Mouse (Mus musculus): ENCODE results near the gene Crim1.

Crim1 gene

DNA sequence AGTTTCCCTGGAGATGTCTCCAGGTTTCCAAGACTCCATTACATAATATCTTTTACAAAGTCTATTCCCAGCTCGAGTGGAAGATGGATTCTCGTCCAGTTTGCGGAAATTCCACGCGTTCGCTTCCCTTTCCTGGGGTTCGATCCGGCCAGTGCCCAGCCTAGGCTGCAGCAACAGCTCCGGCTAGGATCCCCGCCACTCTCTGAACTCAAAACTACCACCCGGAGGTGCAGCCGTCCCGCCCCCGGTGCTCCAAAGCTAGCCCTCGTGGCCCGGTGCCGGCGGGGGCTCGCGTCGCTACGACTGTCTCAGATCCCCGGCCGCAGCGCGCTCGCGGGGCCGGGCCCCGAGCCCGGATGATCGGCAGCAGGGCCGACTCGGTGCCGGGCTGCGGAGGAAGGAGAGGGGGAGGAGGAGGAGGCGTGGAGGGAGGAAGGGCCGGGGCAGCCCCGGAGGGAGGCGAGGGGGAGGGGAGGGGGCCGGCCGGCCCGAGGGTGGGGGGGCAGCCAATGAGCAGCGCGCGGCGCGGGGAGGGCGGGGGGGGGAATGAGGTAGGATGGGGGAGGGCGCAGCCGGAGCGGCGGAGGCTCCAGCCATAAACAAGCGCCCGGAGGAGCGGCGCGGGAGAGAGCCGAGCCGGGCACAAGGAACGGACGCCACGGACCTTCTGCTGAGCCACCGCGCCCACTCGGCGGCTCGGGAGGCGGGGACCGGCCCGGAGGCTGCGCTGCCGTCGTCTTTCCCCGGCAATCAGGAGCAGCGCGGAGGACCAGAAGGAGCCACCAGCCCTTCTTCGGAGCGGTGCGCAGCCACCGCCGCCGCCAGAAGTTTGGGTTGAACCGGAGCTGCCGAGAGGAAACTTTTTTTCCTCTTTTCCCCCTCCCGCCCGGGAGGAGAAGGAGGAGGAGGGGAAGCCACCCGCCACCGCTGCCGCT is at the start of gene Crim1:
Gene Crim1 (plus strand): TSS at position 623 of the 935 bp plus-strand sequence.
- peak; percentile 76 for DNase-seq

DNA sequence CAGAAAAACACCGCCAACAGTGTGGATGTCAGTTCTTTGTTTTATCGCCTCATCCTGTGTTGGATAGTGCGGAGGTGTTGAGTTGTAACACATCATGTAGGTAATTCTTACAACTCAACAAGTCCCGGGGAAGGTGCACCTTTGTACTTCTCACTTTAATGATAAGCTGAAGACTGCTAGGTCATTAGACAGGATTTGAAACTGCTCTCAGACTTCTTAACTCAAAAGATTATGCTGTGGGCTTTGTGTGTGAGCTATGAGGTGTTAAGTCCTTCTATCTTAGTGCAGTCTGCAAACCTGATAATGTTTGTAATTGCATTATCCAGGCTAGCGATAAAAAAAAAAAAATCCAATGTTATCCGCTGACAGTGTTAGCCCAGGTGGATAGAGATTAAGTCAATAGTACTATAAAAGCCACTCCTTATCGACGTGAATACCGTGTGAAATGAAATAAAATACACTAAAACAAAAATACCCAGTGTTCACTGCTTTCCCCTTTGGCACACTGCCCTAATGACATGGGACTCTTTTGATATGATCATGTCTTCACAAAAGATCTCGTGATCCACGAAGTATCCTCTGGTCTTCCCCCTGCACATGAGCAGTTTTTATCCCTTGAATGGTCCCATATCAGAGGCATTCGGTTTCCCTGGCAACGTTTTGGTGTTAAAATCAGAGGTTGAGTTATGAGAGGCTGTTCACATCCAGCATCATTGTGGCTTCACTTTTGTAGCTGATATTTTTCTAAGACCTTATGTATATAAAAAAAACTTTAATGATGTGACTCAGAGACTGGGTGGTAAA is 48.4 kb upstream of the Crim1 start:
- DNase-seq: no peak

DNA sequence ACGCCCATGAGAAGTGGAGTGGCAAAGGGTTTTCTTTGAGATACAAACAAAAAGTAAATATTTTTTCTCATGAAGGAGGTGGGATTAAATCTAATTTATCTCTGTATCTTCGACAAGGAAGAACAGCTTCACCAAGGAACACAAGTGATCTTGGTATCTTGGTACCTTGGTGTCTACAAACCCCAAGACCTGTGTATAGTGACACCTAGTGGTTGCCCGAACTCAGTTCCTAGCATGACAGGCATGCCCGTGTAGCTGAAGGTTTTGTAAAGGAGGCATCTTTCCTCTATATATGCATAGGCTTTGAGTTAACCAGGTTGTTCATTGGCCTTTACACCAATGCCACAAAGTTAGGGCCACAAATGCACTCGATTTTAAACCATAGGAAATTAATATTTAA is 36.8 kb upstream of the Crim1 start:
- DNase-seq: peak; percentile 62

DNA sequence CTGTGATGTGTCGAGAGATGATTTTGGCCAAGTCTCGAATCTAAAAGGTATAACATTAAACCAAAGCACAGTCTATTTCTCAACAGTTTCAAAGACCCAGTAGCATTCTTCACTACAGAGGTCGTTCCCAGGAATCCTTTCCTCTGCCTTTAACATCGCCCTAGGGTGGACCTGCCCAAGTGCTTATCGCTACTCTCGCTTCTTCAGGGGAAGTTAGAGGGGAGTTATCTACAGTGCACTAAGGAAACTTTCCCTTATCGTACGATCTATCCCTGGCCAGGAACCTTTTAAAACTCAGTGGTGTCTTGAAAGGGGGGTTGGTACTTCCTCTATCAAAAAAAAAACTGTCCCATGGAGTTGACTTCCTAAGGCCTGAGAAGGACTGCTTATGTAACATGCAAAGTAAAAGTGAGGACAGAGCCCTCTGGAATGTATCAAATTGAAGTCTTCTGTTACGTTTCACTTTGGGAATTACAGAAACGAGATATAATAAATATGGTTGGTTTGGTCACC is 36.3 kb upstream of the Crim1 start:
- no peak for DNase-seq

DNA sequence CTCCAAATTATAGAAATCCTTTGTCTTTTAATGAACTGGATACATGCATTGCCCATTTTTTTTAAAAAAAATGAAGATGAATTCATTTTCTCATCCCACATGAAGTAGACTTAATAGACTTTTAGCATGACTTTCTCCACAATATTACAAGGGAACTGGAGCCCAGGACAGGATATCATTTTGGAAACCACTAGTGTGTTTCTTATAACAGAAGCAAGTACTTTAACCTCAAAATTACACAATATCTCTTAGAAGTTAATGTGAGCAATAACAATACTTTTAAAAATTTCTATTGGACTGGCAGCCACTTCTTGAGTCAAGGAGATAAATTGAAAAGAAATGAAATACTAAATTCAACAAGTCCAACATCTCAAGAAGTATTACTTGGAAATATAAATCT is 34.2 kb upstream of the Crim1 start:
- no peak for DNase-seq

DNA sequence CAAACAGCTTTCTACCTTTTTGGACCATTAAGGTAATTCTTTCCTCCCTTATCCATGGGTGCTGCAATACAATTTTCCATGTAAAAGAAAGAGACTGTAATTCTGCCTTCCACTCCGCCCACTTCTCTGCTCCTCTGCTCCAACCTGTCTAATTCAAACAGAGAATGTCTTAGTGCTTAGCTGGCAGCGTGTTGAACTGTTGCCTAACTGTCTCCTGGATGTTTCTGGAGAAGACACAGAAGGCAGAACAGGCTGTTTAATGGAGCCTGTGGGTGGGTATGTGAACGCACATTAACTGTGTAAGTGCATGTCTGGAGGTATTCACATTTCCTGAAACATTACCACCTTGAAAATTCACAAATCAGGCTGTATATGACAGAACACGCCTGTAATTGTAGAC is 33.5 kb upstream of the Crim1 start:
- no peak for DNase-seq

DNA sequence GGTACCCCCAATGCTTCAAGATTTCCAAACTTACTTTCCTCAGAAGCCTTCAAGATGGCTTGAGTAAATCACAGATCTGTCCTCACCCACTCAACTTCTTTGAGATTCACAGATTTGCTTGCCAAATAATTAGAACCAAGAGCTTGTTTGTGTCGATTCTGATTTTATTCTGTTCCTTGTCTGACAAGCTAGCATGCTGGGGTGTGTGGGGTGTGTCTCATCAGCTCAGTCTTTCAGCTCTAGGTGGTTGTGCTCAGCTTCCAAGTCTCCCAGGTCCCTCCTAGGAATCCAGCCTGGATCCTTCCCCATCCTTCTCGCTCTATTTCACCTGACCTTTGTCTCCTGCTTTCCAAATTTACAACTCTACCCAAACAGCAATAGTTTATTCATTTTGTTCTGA is 27.7 kb upstream of the Crim1 start:
- DNase-seq: no peak

DNA sequence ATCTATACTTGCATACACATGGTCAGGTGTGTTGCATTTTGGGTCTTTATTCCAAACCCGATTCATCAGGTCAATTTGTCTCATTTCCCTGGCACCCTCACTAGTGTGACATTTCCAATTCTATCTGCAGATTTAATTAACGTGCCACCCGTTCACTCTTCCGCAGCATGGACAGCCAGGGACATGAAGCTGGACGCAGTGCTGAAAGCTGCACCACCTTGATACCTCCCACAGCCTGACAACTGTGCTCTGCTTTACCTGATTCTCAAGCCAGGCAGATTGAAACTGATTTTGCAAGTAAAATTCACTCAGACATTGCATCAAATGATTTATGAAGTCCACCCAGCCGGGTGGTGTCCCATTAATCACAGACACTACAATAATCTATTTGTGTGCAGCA is 19.3 kb upstream of the Crim1 start:
- DNase-seq: no peak

DNA sequence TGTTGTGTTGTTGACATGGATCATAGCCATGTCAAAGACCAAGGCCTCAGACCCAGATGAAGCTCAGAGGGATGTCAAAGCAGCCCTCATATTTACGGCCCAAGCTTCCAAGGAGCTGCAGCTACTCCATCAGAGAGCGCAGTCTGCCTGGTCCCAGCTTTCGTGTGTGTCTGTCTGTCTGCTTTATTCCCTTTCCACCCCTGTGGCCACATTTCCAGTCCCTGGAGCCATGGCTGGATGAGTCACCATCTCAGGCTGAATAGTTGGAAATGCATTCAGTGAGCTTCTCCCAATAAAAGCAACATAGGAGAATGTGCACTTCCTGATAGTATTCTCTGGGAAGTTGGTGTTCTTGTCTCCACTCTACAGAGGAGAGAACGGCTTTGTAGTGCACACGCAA is 3.9 kb upstream of the Crim1 start:
- DNase-seq: no peak

DNA sequence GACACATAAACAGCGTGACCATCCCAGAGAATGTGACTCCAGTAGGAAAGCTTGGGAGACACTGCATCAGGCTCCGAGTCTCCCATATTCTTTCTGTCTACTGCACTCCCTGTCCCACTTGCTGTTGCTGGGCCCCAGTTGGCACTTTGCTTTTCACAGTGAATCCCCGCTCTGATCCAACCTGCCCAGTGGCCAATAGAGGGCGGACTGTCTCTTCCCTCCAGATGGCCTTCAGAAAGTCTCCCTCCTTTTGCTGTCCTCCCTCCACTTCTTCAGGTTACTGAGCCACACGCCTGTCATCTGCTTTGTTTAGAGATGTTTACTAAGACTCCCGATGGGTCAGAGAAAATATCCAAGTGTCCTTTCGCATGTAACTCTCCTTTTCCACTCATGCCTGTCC is 2.9 kb upstream of the Crim1 start:
- DNase-seq: peak; percentile 74

DNA sequence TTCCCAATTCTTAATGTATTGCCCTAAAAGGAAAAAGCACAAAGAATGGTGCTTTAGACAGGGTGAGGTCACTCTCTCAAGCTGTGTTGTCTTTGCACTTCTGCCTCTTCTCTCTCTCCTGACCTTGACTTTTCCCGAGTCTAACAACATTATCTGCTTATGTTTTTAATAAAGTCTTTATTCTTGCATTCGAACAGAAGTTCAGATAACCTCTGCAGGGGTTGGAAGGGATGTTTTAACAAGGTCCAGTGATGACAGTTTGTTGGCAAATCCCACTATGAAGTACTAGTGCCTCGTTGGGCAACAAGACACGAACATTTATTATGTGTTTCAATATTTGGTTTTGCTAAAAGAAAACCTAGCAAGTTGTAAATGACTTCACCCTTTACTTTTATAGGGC is 1.9 kb upstream of the Crim1 start:
- DNase-seq: no peak

DNA sequence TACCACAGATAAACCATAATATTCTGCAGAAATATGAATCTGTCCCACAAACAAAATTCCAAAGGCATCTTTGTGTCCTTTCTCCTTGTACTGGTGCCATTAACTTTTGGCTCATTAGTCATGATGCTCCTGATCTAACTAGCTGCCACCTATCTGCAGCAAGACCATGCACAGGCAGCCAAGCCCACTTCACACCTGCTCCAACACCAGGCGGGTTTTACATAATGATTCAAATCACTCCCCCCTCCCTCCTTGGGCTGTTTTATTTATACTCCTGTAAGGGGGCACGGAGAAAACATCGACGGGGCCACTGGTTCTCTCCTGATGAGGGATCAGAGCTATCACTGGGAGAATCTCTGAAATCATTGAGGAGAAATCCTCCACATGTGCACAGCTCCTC is 1.2 kb upstream of the Crim1 start:
- DNase-seq: no peak

DNA sequence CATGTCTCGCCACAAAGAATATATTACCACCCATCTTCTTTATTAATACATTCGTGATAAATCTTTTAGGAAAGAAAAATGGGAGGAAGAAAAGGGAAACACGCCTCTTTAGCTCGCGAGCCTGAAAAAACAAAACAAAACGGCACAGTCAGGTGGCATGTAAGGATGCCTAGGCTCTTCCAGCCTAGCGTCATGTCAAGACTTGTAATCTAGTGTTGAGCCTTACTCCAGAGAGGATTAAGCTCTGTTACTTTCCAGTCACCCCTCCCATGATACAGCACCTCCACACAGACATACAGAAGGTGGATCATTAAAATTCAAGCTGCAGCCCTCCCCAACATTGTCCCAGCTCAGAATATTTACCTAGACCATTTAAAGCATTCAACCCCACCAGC is 820 bp upstream of the Crim1 start:
- no peak for DNase-seq

DNA sequence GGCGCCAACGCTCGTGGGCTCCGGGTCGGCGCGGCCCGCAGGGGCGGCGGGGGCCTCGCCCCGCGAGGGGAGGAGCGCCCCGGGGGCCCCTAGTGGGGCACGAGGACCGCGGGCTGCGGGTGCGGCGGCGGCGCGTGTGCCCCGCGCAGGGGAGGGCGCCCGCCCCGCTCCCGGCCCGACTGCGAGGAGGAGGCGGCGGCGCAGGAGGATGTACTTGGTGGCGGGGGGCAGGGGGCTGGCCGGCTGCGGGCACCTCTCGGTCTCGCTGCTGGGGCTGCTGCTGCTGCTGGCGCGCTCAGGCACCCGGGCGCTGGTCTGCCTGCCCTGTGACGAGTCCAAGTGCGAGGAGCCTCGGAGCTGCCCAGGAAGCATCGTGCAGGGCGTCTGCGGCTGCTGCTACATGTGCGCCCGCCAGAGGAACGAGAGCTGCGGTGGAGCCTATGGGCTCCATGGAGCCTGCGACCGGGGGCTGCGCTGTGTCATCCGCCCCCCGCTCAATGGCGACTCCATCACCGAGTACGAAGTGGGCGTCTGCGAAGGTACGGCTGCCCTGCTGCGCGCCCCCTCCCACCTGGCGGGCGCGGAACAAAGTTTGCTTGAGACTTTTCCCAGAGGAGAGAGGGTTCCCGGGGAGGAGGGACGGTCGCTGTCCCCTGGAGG is 643 bp downstream of the Crim1 start:
- DNase-seq: peak; percentile 52

DNA sequence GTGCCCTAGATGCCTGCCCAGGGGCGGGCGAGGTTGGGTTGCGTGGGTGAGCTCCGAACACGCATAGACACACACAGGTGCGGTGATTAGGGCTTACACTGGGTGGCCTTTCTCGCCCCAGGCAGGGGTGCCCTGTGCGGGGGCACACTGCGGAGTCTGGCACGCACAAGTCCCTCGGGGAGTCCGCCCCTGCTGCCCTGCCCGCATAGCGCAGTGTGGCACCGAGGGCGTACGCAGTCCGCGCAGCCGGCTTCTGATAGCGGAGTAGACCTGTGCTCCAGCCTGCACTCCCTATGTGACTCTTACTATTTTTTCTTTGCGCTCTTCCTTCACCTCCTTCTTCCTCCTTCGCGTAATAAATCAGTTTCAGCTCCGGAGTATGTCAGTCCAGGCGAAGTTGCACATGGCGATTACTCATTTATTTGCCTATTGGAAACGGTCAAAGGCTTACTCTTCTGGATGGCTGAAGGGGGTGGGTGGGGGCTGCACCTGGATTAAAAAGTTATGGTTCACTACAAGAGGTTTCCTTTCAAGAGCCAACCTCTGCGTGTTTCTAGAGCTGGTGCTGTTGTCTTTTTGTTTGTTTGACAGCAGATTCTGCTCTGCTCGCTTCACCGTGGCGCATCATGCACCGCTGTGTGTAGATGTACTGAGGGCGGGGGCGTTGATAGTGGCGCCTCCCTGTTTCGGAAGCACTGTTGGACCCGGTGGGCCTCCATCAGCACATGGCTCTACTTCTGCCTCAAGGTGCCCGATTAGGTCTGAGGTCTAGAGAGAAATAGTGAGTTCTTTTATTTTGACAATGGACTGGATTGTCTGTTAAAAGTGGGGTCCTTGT is 1.4 kb downstream of the Crim1 start:
- DNase-seq: peak; percentile 32

DNA sequence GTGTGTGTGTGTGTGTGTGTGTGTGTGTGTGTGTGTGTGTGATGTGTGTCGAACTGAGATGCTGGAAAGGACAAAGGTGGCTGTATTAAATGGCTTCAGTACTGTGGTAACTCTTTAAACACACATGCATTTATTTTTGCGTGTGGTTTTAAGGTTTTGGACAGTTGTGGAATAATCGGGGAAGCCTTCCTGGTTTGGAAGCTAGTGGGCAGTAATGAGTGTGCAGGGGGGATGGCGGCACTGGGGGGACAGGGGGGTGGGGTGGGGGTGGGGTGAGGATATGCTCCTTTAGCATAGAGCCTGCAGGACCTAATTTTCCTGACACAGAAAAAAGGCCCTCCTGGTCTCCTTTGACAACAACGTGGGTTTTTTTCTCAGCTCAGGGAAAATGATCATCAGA is 2.2 kb downstream of the Crim1 start:
- DNase-seq: no peak

DNA sequence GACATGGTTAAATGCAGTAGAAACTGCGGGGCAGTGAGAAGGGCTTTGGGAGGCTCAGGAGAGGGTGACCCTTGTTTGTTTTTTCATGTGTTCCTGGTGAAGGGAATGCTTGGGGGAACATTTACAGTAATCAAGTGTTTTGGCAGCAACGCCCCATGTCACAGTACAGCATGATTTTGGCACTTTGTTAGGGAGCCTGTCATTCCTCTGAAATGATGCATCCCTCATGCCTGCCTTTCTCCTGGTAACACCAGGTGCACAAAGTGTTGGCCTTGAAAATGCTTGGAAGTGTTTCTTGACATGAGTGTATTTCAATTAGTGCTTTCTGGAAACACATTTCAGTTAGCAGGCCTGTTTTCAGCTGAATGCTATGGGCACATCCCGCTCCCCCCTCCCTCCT is 2.7 kb downstream of the Crim1 start:
- DNase-seq: no peak

DNA sequence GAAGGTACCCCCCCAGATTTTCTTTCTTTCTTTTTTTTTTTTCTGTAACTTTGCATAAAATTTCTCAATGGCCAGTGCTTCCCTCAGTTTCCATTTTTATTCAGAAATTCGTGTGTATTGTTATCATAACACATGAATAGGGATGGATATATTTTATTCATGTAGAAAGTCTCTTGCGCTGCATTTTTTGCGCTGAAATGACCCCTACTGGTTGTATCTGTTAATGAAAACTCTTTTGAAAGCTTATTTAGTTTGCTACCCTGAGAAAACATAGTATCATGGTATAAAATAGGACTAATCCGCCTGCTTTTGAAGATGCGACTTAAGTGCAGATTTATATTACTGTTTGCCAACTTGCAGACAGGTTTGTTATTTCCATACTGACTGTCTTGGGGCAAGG is 3.4 kb downstream of the Crim1 start:
- no peak for DNase-seq

DNA sequence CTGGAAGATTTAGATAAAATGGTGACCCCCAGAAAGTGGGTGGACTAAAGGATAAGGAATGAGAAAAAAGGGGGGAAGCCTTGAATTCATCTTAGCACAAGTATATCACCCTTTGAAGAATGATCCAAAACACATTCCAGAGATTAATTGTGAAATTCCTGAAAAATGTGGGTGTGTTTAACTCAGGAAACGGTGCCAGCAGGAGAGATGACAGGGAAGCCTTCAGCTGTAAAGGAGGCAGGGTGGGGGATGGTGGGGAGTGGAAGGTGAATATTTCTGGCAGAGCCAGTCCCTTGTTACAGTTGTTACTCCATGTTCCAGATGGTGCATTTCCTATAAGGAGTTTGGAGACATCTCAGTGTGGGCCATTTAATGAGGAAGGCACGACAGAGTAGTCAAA is 6.4 kb downstream of the Crim1 start:
- DNase-seq: peak; percentile 56

DNA sequence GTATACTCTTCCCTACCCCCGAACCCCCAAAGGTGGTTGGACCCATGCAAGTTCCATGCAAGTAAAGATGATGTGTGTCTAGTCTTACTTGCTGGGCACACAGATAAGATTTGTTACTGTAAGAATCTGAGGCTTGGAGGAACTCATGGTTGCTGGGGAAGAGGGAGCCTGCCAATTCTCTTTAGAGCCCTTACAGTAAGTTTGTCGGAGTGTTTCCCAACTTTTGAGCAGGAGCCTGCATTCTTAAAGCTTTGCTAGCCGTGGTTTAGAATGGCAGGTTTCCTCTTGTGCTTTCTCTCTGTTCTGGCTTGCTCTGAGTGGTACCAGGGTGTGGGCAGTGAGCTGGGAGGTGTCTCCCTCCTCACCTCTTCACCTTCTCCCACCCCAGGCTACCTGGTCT is 7.2 kb downstream of the Crim1 start:
- DNase-seq: no peak

DNA sequence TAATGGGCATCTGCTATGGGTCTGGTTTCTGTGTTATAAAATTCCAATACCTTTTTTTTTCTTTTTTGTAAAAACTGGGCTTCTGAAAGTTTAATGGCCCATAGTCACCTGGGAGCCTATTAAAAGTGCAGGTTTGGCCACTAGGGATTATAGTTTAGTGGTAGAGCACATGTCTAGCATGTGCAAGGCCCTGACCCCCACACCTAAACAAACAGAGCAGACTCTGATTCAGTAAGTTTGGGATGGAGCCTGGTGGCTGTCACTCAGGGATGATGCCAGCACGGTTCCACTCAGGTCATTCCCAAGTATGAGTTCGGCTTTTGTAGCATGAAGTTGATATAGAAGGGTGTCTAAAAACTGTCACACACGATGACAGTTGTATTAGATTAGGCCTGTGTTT is 8.8 kb downstream of the Crim1 start:
- DNase-seq: no peak

DNA sequence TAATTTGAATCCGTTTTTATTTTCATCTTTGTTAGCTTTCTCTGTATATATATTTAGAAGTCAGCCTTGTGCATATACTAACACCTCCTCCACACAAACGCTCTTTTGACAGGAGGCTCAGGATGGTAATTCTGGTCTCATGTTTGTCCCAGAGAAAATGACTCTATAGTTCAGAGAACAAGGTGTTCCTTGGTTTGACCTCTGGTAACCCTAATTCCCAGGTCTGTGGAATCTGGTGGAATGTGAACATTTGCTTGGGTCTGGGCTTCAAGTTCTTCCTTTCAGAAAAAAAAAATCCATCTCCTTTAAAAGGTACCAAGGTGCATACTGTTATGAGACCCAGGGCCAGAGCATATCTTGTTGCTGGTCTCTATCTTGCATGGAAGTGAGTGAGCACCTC is 9.6 kb downstream of the Crim1 start:
- DNase-seq: no peak

DNA sequence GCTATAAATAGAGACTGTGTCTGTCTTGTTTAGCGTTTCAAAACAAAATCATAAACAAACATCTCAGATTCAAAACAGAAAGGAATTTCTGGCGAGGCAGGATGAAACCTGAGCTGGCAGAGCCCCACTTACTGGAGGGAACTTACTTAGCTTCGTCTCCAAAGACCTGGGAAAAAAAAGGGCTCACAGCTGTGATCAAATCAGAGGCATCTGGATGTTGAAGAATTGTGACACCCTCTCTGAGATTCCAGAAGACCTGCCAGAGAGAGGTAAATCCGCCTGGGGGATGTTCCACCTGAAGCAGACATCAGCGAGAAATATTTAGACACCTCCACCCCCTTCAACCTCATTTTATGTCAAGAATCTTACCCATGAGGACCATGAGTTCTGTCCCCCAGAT is 11.8 kb downstream of the Crim1 start:
- no peak for DNase-seq

Data from lung, postnatal 14 days (tissue).